Mouse (Mus musculus): Measurements from ENCODE around the gene Cnp.
"Not testable (repeated sequence)": the region's sequence is repeated elsewhere in the genome, so short reads cannot be mapped to it uniquely, and the experiment has no call there.

The Cnp gene

GRCm38 (mm10) chr11:100613241-100613640 lies 38.5 kb downstream of the Cnp start:
- in situ Hi-C loops (cut with MboI; ENCODE audit: unreplicated experiment in 2 of 2), result no loop called here

- in situ Hi-C loops (cut with MboI; ENCODE audit: unreplicated experiment in 2 of 2), result no loop called here
These were observed 41.6 kb downstream of the Cnp start for GRCm38 (mm10) chr11:100616332-100616731.

DNA sequence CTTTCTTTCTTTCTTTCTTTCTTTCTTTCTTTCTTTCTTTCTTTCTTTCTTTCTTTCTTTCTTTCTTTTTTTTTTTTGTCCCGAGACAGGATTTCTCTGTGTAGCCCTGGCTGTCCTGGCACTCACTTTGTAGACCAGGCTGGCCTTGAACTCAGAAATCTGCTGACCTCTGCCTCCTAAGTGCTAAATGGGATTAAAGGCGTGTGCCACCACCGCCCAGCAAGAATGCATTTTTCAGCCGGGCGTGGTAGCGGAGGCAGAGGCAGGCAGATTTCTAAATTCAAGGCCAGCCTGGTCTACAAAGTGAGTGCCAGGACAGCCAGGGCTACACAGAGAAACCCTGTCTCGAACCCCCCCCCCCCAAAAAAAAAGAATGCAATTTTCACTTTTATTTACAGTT lies 42.1 kb downstream of the Cnp start:
- in situ Hi-C loops (cut with MboI; ENCODE audit: unreplicated experiment in 2 of 2), result not testable (repeated sequence)

GRCm38 (mm10) chr11:100617480-100617879 lies 42.8 kb downstream of the Cnp start:
- in situ Hi-C loops (cut with MboI; ENCODE audit: unreplicated experiment in 2 of 2), result no loop called here

GRCm38 (mm10) chr11:100618761-100619484 lies 44.2 kb downstream of the Cnp start, which contains the start of gene Nkiras2:
TSS of gene Nkiras2 (plus strand) at chr11:100619244.
- in situ Hi-C loops (cut with MboI; ENCODE audit: unreplicated experiment in 2 of 2), result no loop called here

GRCm38 (mm10) chr11:100619485-100619975 lies 44.8 kb downstream of the Cnp start:
- in situ Hi-C loops (cut with MboI; ENCODE audit: unreplicated experiment in 2 of 2), result no loop called here

- in situ Hi-C loops (cut with MboI; ENCODE audit: unreplicated experiment in 2 of 2), result loop anchor here (5.0 kb wide), 3 partner anchors 33 to 77 kb away; no protein-coding TSS in a partner anchor
These were observed 45.3 kb downstream of the Cnp start, which contains the start of gene Dnajc7 for GRCm38 (mm10) chr11:100619982-100620381. TSS of gene Dnajc7 (minus strand) at chr11:100620168.

GRCm38 (mm10) chr11:100622714-100623113 lies 48.0 kb downstream of the Cnp start:
- in situ Hi-C loops (cut with MboI; ENCODE audit: unreplicated experiment in 2 of 2), result loop anchor here (5.0 kb wide), 3 partner anchors 35 to 75 kb away; no protein-coding TSS in a partner anchor

GRCm38 (mm10) chr11:100623867-100624266 lies 49.2 kb downstream of the Cnp start:
- in situ Hi-C loops (cut with MboI; ENCODE audit: unreplicated experiment in 2 of 2), result loop anchor here (5.0 kb wide), 3 partner anchors 37 to 73 kb away; no protein-coding TSS in a partner anchor

- in situ Hi-C loops (cut with MboI; ENCODE audit: unreplicated experiment in 2 of 2), result loop anchor here (5.0 kb wide), 1 partner anchor 331 kb away; no protein-coding TSS in a partner anchor
These were observed 51.3 kb downstream of the Cnp start for GRCm38 (mm10) chr11:100625754-100626700.

DNA sequence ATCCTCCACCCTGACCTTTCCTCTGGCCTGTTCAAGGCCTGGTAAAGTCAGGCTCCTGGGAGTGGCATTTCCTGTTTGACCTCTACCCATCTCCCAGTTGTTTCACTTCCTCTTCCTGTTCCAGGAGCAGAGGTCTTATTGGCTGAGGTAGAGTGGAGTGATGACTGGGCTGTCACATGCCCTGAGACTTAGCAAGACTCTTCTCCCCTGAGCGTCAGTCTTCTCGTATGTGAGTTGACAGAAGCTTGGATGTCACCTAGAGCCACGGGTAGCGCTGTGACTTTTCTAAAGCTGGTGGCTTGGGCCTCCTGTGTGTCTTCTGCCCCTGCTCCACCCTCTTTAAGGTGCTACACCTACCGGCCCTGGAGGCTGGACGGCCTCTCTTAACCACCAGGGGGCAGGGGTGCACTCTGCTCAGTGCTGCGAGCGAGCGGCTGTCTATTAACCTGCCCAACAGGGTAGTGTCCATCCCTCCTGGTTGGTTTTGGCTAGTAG lies 52.0 kb downstream of the Cnp start:
- in situ Hi-C loops (cut with MboI; ENCODE audit: unreplicated experiment in 2 of 2), result loop anchor here (5.0 kb wide), 1 partner anchor 331 kb away; no protein-coding TSS in a partner anchor

GRCm38 (mm10) chr11:100628056-100628455 lies 53.4 kb downstream of the Cnp start:
- in situ Hi-C loops (cut with MboI; ENCODE audit: unreplicated experiment in 2 of 2), result loop anchor here (5.0 kb wide), 1 partner anchor 329 kb away; no protein-coding TSS in a partner anchor

- in situ Hi-C loops (cut with MboI; ENCODE audit: unreplicated experiment in 2 of 2), result loop anchor here (5.0 kb wide), 1 partner anchor 328 kb away; no protein-coding TSS in a partner anchor
These were observed 54.2 kb downstream of the Cnp start for GRCm38 (mm10) chr11:100628862-100629352.

- in situ Hi-C loops (cut with MboI; ENCODE audit: unreplicated experiment in 2 of 2), result loop anchor here in 1 of 2 experiments (5.0 kb wide), 1 partner anchor 152 kb away; no protein-coding TSS in a partner anchor
These were observed 59.8 kb downstream of the Cnp start for GRCm38 (mm10) chr11:100634530-100634929.

- in situ Hi-C loops (cut with MboI; ENCODE audit: unreplicated experiment in 2 of 2), result loop anchor here in 1 of 2 experiments (5.0 kb wide), 1 partner anchor 47 kb away; no protein-coding TSS in a partner anchor
These were observed 65.6 kb downstream of the Cnp start for GRCm38 (mm10) chr11:100640159-100640906.

Data from v-Abl transformed pro-B cells (cell line).